Mouse (Mus musculus): ENCODE results near the gene Lactb. TPM values are rescaled to one million over a fixed set of nuclear protein-coding genes. Genes with fewer than 3 reads are reported as not detected.

Gene Lactb
- polyA plus RNA-seq, 1 experiment from 2014 or later = 12.0 TPM

Other genes with a start within 250 kb of the Lactb start
- 16.7 and 20.4 TPM in 2 replicates for gene Aph1b, start 180.0 kb downstream of the Lactb start, polyA plus RNA-seq (2014; fragmentation: Nextera tagmentation; extraction: Ambion mirVana)
- 0.31 and 0.34 TPM in 2 replicates for gene Gm10647, start 178.4 kb downstream of the Lactb start, polyA plus RNA-seq (2014; fragmentation: Nextera tagmentation; extraction: Ambion mirVana)
- 1.1 and 2.9 TPM in 2 replicates for gene Aph1c, start 140.8 kb downstream of the Lactb start, polyA plus RNA-seq (2014; fragmentation: Nextera tagmentation; extraction: Ambion mirVana)
- gene Rab8b, start 55.8 kb downstream of the Lactb start, polyA plus RNA-seq (2014; fragmentation: Nextera tagmentation; extraction: Ambion mirVana) = 34.3 and 34.9 TPM in 2 replicates
- gene Rps27l, start 29.4 kb downstream of the Lactb start, polyA plus RNA-seq (2014; fragmentation: Nextera tagmentation; extraction: Ambion mirVana) = 603 TPM in 2 replicates
- gene Tpm1, start 73.9 kb upstream of the Lactb start, polyA plus RNA-seq (2014; fragmentation: Nextera tagmentation; extraction: Ambion mirVana) = 323 and 385 TPM in 2 replicates